Comparison of ENCODE assay signal across 8 mouse cellular contexts in genomic region chr3:52266606-52267160, GRCm38 (mm10). TPM values are rescaled to one million over a fixed set of nuclear protein-coding genes. Genes with fewer than 3 reads are reported as not detected.
DNase-seq lines count a peak whose midpoint lies in the region; ATAC-seq lines count a peak whose summit lies in the region.

No protein-coding gene starts in this region.

- H3K9ac ChIP-seq in heart, embryonic 12.5 days, result no peak overlapping the region; the same call in 1 of the 2 replicates
- H3K9ac ChIP-seq in kidney, embryonic 16.5 days (replicated peaks; ENCODE audit: low read length), result no peak overlapping the region

- intact Hi-C loops in left cerebral cortex, postnatal 36 days (cut with DNase I), result loop anchor here (5.0 to 10.0 kb wide), 4 partner anchors 76 to 491 kb away; no protein-coding TSS in a partner anchor

- ATAC-seq in heart, embryonic 12.5 days (ENCODE audit: insufficient number of reproducible peaks, low FRiP score), result no peak
- no peak for ATAC-seq in kidney, embryonic 16.5 days (ENCODE audit: low FRiP score, low TSS enrichment)
- no peak for ATAC-seq in megakaryocyte-erythroid progenitor cell, adult 5-6 weeks (replicated peaks; ENCODE audit: low FRiP score, low TSS enrichment, poor library complexity, severe bottlenecking)

- peak; percentile 66 for DNase-seq in urinary bladder, postnatal 14 days (ENCODE audit: low spot score)
- DNase-seq in urinary bladder, adult 2 months (ENCODE audit: low spot score), result no peak
- peak; percentile 69 for DNase-seq in lung, postnatal 10 days
- DNase-seq in left cerebral cortex, postnatal 36 days (ENCODE audit: low spot score in 2 of 2), result no peak
- no peak for DNase-seq in cerebellum, adult 18-20 months

- H3K9me3 ChIP-seq in heart, embryonic 12.5 days (replicated peaks), result no peaks in the 10 kb centered on the region
- H3K9me3 ChIP-seq in kidney, embryonic 16.5 days (ENCODE audit: low read length), result no peaks in the 10 kb centered on the region

- peak overlapping the region; percentile 97 for H3K4me3 ChIP-seq in heart, embryonic 12.5 days
- H3K4me3 ChIP-seq in kidney, embryonic 16.5 days (ENCODE audit: low read length), result peak overlapping the region; percentile 93

- WGBS in heart, embryonic 12.5 days, result 7% methylated on average over 17 of the region's 17 CpGs
- WGBS in kidney, embryonic 16.5 days, result 14% methylated on average over 17 of the region's 17 CpGs

- H3K36me3 ChIP-seq in heart, embryonic 12.5 days, result no peaks in the 10 kb centered on the region
- no peaks in the 10 kb centered on the region for H3K36me3 ChIP-seq in kidney, embryonic 16.5 days (ENCODE audit: insufficient read depth, low read length)

- no peaks in the 10 kb centered on the region for H3K27me3 ChIP-seq in heart, embryonic 12.5 days (replicated peaks)
- H3K27me3 ChIP-seq in kidney, embryonic 16.5 days (ENCODE audit: insufficient read depth, low read length), result 0 out of 2 replicates have a peak, but pooled peaks cover 6% of the 10 kb centered on the region

- peak overlapping the region; percentile 81 for H3K4me2 ChIP-seq in heart, embryonic 12.5 days
- peak overlapping the region; percentile 91 for H3K4me2 ChIP-seq in kidney, embryonic 16.5 days (replicated peaks; ENCODE audit: low read depth, low read length)

- H3K4me1 ChIP-seq in heart, embryonic 12.5 days (replicated peaks), result peaks cover 13% of the 10 kb centered on the region
- H3K4me1 ChIP-seq in kidney, embryonic 16.5 days (ENCODE audit: insufficient read depth, low read length), result peaks cover 22% of the 10 kb centered on the region

- no peak overlapping the region for H3K27ac ChIP-seq in heart, embryonic 12.5 days (ENCODE audit: poor library complexity, severe bottlenecking)
- H3K27ac ChIP-seq in kidney, embryonic 16.5 days (ENCODE audit: low read length), result no peak overlapping the region

RNA-seq across cellular contexts. Expression of gene Foxo1, which starts 1.5 kb away (rescaled TPM):
- 8.2 and 12.4 TPM in 2 replicates for polyA plus RNA-seq in urinary bladder, adult 2 months (2012; rRNA removed)
- polyA plus RNA-seq in heart, embryonic 12.5 days (2016; fragmentation: Nextera tagmentation; extraction: Ambion mirVana), result 8.8 and 9.6 TPM in 2 replicates
- polyA plus RNA-seq in kidney, embryonic 16.5 days (2015; fragmentation: Nextera tagmentation; extraction: Ambion mirVana), result 5.9 and 6.5 TPM in 2 replicates
- 10 to 100 TPM; 10.7 to 13.0 TPM for total RNA-seq in left cerebral cortex, postnatal 36 days (2021)
- 5.9 and 7.4 TPM in 2 replicates for total RNA-seq in megakaryocyte-erythroid progenitor cell, adult 5-6 weeks (2014; fragmentation: Nextera tagmentation)
- 1.6 and 2.3 TPM in 2 replicates for total RNA-seq in megakaryocyte-erythroid progenitor cell, adult 5-6 weeks (2017)

Comparison
In these comparisons a context has a peak if more than half of its experiments do, and no peak if none do; other contexts are left out.
1. DNase-seq: peak in urinary bladder, postnatal 14 days (single experiment) and lung, postnatal 10 days (single experiment); none in urinary bladder, adult 2 months (single experiment), left cerebral cortex, postnatal 36 days (0 of 2) and cerebellum, adult 18-20 months (0 of 2).